In the genomic region with DNA sequence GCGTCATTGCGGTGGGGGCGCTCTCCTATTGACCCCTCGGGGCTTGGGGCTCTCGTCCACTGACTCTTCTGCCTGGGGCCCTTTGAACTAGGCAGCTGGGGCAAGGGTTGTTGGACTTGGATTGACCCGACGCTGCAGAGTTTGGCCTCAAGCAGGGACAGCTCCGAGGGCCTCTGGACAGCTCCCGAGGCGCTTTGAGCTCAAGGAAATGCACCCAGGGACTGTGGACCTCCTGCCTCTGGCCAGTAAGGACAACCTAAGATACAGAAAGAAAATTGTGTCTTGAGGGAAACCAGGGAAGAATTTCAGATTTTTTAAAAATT, we compare ENCODE assay signal across 9 mouse cellular contexts. TPM values are rescaled to one million over a fixed set of nuclear protein-coding genes. Genes with fewer than 3 reads are reported as not detected.
A peak's percentile ranks its signal among the peaks of the same experiment; 100 is the strongest.
DNase-seq lines count a peak whose midpoint lies in the region; ATAC-seq and TF ChIP-seq lines count a peak whose summit lies in the region.
"Had no signal": no experiment of that assay in that cellular context is flagged by ENCODE, and none has a peak within 500 bp of the region (broad histone marks: within the 10 kb centered on the region; RNA-seq: fewer than 3 reads in every experiment).

No protein-coding gene starts in this region.

- peak; percentile 21 for DNase-seq in kidney, adult 2 months
- DNase-seq in kidney, postnatal 14 days = no peak
- no peak for DNase-seq in hindbrain, embryonic 11.5 days (ENCODE audit: low spot score)
- DNase-seq in midbrain, embryonic 10.5 days (ENCODE audit: low spot score) = no peak
- DNase-seq in left cerebral cortex, postnatal 36 days (ENCODE audit: low spot score in 2 of 2) = no peak
- DNase-seq in cerebellum, postnatal 36 days = no peak
- DNase-seq in right cerebral cortex, postnatal 10 days (ENCODE audit: low spot score in 2 of 2) = no peak

- no peak overlapping the region for H3K27ac ChIP-seq in kidney, adult 2 months (ENCODE audit: insufficient read depth, low read depth, low read length)
- peak overlapping the region; percentile 94 for H3K27ac ChIP-seq in bone marrow macrophage, adult 2 months (ENCODE audit: insufficient read depth, low read depth, low read length)
- H3K27ac ChIP-seq in hindbrain, embryonic 11.5 days (ENCODE audit: low read depth, low read length) = no peak overlapping the region
- peak overlapping the region; percentile 95 for H3K27ac ChIP-seq in midbrain, embryonic 10.5 days (replicated peaks)

- H3K4me1 ChIP-seq in kidney, adult 2 months (ENCODE audit: control insufficient read depth, insufficient read depth, low read length) = no peaks in the 10 kb centered on the region
- peaks cover 18% of the 10 kb centered on the region for H3K4me1 ChIP-seq in bone marrow macrophage, adult 2 months (ENCODE audit: control insufficient read depth, insufficient read depth, low read length)
- no peaks in the 10 kb centered on the region; the same call in 1 of the 2 replicates for H3K4me1 ChIP-seq in hindbrain, embryonic 11.5 days (replicated peaks; ENCODE audit: control insufficient read depth, insufficient read depth, low read length)
- H3K4me1 ChIP-seq in midbrain, embryonic 10.5 days = peaks cover 32% of the 10 kb centered on the region

- peak overlapping the region; percentile 74 for H3K4me3 ChIP-seq in kidney, adult 2 months (ENCODE audit: insufficient read depth, low read depth, low read length)
- H3K4me3 ChIP-seq in bone marrow macrophage, adult 2 months (ENCODE audit: insufficient read depth, low read length) = peak overlapping the region; percentile 92
- peak overlapping the region; percentile 84 for H3K4me3 ChIP-seq in hindbrain, embryonic 11.5 days (ENCODE audit: low read depth, low read length)
- H3K4me3 ChIP-seq in midbrain, embryonic 10.5 days = peak overlapping the region; percentile 92
- H3K4me3 ChIP-seq: myocyte had no signal

- peaks cover 2% of the 10 kb centered on the region; the same call in 1 of the 2 replicates for H3K27me3 ChIP-seq in kidney, adult 2 months (replicated peaks; ENCODE audit: control insufficient read depth, insufficient read depth, low read length)
- H3K27me3 ChIP-seq in hindbrain, embryonic 11.5 days (ENCODE audit: control insufficient read depth, insufficient read depth, low read length) = no peaks in the 10 kb centered on the region
- H3K27me3 ChIP-seq in midbrain, embryonic 10.5 days (ENCODE audit: low read depth, poor library complexity, severe bottlenecking) = peaks cover 32% of the 10 kb centered on the region

- no peak; the same call in 1 of the 2 replicates for ATAC-seq in hindbrain, embryonic 11.5 days (ENCODE audit: low FRiP score)

- TF ChIP-seq POLR2A in kidney, adult 2 months (IDR thresholded peaks at IDR 0.05; ENCODE audit: low read depth, low read length) = no peak
- no peak for TF ChIP-seq POLR2A in bone marrow macrophage, adult 2 months (IDR thresholded peaks at IDR 0.05; ENCODE audit: borderline replicate concordance, low read depth, low read length)

- no peaks in the 10 kb centered on the region for H3K9me3 ChIP-seq in hindbrain, embryonic 11.5 days (ENCODE audit: control insufficient read depth, low read length)
- H3K9me3 ChIP-seq in midbrain, embryonic 10.5 days (replicated peaks) = no peaks in the 10 kb centered on the region

- intact Hi-C loops in left cerebral cortex, postnatal 36 days (cut with DNase I) = loop anchor here (5.0 kb wide), 1 partner anchor 54 kb away; no protein-coding TSS in a partner anchor

- H3K36me3 ChIP-seq in kidney, adult 2 months (ENCODE audit: control insufficient read depth, insufficient read depth, low read length) = no peaks in the 10 kb centered on the region
- H3K36me3 ChIP-seq in hindbrain, embryonic 11.5 days (ENCODE audit: control insufficient read depth, insufficient read depth, low read length) = no peaks in the 10 kb centered on the region
- H3K36me3 ChIP-seq in midbrain, embryonic 10.5 days = no peaks in the 10 kb centered on the region

- H3K9ac ChIP-seq in hindbrain, embryonic 11.5 days (ENCODE audit: low read depth, low read length) = peak overlapping the region; percentile 81; the same call in 1 of the 2 replicates

- WGBS in kidney, adult 2 months = 5% methylated on average over 10 of the region's 10 CpGs
- WGBS in hindbrain, embryonic 11.5 days = under 1% methylated on average over 9 of the region's 10 CpGs
- under 1% methylated on average over 7 of the region's 10 CpGs for WGBS in midbrain, embryonic 10.5 days

- TF ChIP-seq CTCF in kidney, adult 2 months (conservative IDR thresholded peaks at IDR 0.05; ENCODE audit: insufficient read depth, insufficient read length, low read depth, low read length) = no peak
- no peak for TF ChIP-seq CTCF in bone marrow macrophage, adult 2 months (IDR thresholded peaks at IDR 0.05; ENCODE audit: low read depth, low read length)

- peak overlapping the region; percentile 94 for H3K4me2 ChIP-seq in hindbrain, embryonic 11.5 days (replicated peaks; ENCODE audit: low read depth, low read length)

RNA-seq across cellular contexts. Expression of a gene that starts 1.2 kb away (rescaled TPM):
- 3.4 and 4.5 TPM in 2 replicates for polyA plus RNA-seq in kidney, adult 2 months (2012; rRNA removed)
- polyA plus RNA-seq in bone marrow macrophage, adult 2 months (2012; ENCODE audit: insufficient read depth, insufficient read length, missing spikeins) = 57.2 and 60.9 TPM in 2 replicates
- polyA plus RNA-seq in hindbrain, embryonic 11.5 days (2014; fragmentation: Nextera tagmentation; extraction: Ambion mirVana) = 22.9 and 23.4 TPM in 2 replicates
- 13.8 and 15.6 TPM in 2 replicates for polyA plus RNA-seq in midbrain, embryonic 10.5 days (2016; fragmentation: Nextera tagmentation; extraction: Ambion mirVana)
- 10 to 100 TPM; 61.7 to 75.4 TPM for total RNA-seq in left cerebral cortex, postnatal 36 days (2021)

Comparison
In these comparisons a context has a peak if more than half of its experiments do, and no peak if none do; other contexts are left out.
1. H3K27ac ChIP-seq: peak in bone marrow macrophage, adult 2 months (single experiment) and midbrain, embryonic 10.5 days (single experiment); none in kidney, adult 2 months (single experiment) and hindbrain, embryonic 11.5 days (single experiment).
2. Peak in every context shown above with its lines, with median percentiles within 50 percentile points of each other: H3K4me3 ChIP-seq.